Mouse (Mus musculus) frontal cortex, adult 2 months (tissue): ENCODE data around the gene Ssr2. TPM values are rescaled to one million over a fixed set of nuclear protein-coding genes. Genes with fewer than 3 reads are reported as not detected.

Source experiments
- DNase-seq, 2 experiments: peaks; one replicate each; pipeline ENCODE4 v3.0.0; 2022; ENCODE audit warnings: low spot score in 1 of 2; ENCODE audit errors: extremely low spot score in 1 of 2
- polyA plus RNA-seq: library from polyadenylated mRNA; depleted of rRNA; stranded (reverse); fragments of >200 nt; gene quantifications from 2 replicates; pipeline ENCODE4 v1.2.3, GENCODE M21; 2012

Gene Ssr2
- polyA plus RNA-seq, 1 experiment: 111 TPM

DNA sequence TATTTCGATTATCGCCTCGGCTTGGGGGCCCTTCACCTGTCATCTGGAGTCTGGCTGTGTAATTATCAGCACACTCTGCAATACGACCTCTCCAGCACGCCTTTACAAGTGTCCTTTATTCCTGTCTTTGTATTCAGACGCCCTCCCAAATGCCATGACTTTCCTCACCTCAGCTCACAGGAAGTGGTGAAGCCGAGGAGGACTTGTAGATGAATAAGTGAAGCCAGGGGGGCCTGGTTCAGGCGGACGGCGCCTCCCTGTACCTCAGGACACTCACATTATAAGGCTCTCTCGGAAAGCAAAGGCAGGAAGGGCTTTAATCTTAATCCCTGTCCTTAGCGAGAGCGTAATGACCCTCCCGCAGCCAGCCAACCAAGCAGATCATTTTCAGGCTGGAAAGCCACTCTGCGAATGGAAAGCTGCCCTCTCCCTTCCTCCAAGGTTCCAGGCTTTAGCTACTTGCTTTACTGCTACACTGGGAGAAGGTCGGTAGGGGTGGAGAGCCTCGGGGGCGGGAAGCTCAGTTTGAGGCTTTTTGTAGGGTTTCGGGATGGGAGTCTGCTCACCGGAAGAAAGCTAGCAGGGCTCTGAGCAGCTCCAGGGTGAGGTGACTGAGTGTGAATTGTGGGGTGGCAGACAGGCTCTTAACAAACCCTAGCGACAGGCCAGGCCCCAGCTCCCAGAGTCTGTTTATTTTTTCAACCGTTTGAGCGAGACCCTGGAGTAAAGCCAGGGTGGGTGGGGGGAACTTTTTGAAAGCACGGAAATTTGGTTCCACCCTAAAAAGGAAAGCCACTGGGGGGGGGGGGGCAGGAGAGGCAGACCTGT, 46.7 kb downstream of the Ssr2 start:
- DNase-seq: peak in 1 of 2 experiments; percentile 46

DNA sequence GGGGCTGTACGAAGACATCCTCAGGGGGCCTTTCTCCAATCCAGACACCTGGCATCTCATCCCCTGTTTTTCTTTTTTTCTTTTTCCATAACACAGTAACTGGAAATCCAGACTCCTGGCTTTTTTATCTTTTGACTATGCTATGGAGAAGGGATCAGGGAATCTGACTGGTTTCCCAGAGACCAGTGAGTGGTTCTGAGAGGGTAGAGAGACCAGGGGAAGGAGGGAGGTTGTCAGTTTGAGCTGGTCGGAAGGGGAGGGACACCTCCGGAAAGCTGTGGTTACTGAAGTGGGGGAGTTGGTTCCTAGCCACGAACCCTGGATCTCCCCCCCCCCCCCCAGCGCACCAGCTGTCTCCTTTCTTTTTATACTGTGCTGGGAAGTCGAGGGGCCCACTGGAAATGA, 47.3 kb downstream of the Ssr2 start:
- peak in 1 of 2 experiments; percentile 50 for DNase-seq

GRCm38 (mm10) chr3:88623346-88624135, 47.9 kb downstream of the Ssr2 start:
- peak in 1 of 2 experiments; percentile 73 for DNase-seq

DNA sequence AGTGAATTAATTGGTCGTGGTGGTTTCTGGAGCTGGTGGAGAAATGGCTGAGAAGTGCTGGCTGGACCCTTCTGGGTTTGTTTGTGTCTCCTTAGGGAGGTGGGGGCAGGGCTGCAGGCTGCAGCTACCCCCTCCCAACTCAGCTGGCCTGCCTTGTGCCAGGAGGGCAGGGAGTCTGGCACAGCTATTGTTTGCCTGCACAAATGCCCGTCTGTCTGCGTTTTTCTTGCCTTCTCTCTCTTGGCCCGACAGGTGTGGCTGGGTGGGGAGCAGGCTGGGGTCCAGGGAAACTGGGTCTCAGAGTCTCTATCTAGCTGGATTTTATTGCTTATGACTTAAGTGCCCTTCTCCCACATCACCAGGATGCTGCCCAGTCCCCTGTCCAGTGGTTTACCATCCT, 48.6 kb downstream of the Ssr2 start:
- no peak for DNase-seq

DNA sequence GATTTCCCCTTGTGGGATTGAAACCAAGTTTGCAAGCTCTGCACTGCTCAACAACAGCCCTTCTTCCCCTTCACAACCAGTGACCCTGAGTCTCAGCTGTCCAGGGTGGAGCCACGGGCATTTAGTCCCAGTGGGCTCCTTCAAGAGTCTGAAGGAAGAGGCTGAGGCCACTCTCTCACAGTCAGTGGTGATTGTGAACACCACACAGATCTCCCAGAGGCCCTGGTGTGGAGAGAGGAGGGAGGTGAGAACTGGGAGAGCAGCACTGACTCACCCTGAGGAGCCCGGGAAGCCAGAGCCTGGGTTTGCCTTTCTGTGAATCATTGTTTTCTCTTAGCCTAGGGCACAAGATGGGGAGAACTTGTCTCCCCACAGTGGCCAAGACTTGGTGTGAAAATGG, 49.3 kb downstream of the Ssr2 start:
- no peak for DNase-seq

- DNase-seq: no peak
Measured at GRCm38 (mm10) chr3:88625531-88625930, 49.9 kb downstream of the Ssr2 start.

- DNase-seq: no peak
Measured at GRCm38 (mm10) chr3:88626316-88626715, 50.6 kb downstream of the Ssr2 start.

DNA sequence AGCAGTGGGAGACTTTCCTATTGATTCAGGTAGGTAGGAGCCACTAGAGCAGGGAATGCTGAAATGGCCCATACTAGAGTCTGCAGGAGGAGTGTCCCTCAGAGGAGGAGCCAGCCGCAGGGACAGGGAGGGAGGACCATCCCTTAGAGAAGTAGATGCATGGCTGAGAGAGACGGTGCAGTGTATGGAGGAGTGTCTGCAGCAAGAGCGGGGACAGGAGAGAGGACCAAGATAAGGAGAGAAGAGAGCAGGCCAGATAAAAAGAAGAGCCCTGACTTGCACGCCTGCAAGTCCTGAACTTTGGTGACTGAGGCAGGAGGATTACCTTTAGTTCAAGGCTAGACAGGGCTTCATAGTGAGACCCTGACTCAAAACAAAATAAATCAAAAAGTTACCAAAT, 51.4 kb downstream of the Ssr2 start:
- DNase-seq: no peak

- no peak for DNase-seq
Measured at GRCm38 (mm10) chr3:88627535-88627934, 51.9 kb downstream of the Ssr2 start.

DNA sequence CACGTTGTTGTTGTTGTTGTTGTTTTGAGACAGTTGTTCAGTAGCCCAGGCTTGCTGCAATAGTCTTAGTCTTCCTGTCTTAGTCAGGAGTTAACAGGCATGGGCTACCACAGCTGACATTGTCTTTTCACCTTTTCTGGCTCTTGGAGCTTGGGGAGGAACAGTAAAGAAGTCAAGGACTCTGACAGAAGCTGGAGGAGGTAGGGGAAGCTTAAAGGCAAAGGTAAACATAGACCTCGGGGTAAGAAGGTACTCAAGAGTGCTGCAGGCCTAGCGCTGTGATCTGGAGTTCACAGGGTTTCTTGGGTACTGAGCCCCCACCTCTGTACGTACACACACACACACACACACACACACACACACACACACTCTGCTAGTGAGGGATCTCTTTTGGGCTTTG, 53.1 kb downstream of the Ssr2 start:
- no peak for DNase-seq

- peak; percentile 88 to 91 for DNase-seq
Measured at GRCm38 (mm10) chr3:88629244-88629643, 53.6 kb downstream of the Ssr2 start.

GRCm38 (mm10) chr3:88630018-88630417, 54.3 kb downstream of the Ssr2 start:
- DNase-seq: no peak

GRCm38 (mm10) chr3:88630849-88631341, 55.2 kb downstream of the Ssr2 start:
- peak; percentile 69 to 83 for DNase-seq

DNA sequence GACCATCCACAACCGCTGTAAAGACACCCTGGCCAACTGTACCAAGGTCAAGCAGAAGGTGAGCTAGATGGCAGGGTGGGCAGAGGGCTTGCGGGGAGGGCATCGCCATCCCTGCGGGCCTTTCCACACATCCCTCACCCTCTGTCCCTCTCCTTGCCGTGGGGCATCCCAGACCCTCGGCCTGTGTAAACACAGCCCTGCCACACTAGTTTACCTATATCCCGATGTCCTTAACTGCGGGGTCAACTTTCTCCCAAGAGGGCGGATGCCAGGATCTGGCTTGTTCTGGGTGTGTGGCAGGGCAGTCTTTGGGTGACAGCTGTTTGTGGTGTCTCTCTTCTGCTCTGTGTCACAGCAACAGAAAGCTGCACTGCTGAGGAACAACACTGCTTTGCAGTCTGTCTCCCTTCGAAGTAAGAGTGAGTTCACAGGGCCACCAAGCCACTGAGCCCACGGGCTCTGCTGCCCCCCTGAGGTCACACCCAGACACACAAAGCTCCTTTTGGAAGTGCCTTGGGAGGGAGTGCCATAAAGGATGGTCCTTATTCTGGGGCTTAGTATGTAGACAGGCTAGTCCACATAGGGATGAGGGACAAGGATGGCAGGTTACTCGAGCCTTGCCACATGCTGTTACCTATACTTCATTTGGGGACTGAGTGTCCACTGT, 56.4 kb downstream of the Ssr2 start:
- no peak for DNase-seq

DNA sequence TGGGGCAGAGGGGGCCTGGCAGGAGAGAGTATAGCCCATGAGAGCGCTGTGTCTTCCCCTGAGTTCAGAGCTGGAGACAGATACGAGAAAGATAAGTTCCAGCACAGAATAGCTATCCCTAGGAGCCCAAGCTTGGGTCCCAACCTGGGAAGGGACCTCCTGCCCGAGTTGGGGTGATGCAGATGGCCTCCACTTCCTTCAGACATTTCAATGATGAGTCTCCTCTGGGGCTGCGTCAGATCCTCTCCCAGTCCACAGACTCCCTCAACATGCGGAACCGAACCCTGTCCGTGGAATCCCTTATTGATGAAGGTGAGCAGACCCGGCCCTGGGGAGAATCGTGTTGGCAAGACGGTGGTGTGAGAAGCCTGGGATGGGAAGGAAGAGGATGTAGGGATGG, 57.4 kb downstream of the Ssr2 start:
- DNase-seq: no peak

GRCm38 (mm10) chr3:88635506-88636275, 60.0 kb downstream of the Ssr2 start:
- DNase-seq: no peak

GRCm38 (mm10) chr3:88636555-88636986, 60.9 kb downstream of the Ssr2 start:
- peak in 1 of 2 experiments; percentile 75 for DNase-seq

DNA sequence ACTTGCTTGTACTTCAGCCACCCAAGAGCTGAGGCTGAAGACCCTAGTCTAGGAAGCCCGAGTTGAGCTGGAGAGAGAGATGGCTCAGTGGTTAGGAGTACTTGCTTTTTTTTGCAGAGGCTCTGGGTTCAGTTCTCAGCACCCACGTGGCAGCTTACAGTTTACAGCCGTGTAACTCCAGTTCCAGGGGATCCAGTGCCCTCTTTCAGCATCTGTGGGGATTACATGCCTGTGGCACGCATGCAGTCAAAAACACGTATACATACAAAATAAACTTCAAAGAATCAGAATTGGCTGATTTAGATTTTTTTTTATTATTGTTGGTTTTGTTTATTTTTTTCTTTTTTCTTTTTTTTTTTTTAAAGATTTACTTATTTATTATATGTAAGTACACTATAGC, 61.5 kb downstream of the Ssr2 start:
- DNase-seq: no peak
